Mouse (Mus musculus): ENCODE results near the gene Mcat.

The Mcat gene

DNA sequence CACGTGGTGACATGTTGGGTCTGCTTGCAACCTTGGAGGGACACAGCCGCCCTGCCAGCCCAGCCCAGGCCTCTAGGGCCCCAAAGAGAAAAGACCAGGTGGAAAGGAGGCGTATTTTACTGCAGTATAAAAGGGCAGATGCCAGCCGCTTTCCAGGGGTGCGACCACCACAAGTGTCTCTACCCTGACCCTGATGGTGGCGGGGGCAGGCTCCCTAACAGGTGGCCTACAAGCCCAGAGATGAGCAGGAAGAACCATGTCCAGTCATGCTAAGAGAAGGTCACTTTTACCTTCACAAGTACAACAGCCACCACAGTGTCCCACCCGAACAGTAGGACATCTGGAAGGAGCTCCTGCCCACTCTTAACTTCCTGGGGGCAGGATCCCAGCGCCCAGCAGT is 12.0 kb upstream of the Mcat start:
- DNase-seq (ENCODE audit: low spot score) = no peak

DNA sequence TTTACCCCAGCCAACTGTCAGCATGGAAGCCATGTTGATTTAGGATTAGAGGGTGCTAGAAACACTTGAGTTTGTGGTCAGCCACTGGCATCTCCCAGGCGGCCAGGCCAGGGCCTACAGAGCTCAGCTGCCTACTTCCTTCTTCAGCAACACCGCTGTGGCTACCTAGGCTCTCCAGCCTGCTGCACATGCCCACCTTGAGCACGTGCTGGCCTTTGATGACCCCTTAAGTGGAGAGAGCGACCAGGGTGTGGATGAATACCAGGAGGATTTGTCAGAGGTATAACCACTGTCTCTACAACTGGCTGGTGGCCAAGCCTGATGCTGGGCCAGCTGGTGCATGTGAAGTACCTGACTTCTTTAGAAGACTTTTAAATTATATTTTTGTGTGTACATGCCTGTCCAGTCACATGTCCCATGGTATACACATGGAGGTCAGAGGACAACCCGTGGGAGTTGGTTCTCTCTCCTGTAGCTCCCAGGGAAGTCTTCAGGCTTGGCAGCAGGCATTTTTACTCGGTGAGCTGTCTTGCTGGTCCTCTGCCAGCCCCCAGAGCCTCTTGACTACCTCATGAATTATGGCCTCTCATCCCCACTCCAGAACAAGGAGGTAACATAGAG is 11.3 kb upstream of the Mcat start:
- DNase-seq (ENCODE audit: low spot score) = peak; percentile 59

DNA sequence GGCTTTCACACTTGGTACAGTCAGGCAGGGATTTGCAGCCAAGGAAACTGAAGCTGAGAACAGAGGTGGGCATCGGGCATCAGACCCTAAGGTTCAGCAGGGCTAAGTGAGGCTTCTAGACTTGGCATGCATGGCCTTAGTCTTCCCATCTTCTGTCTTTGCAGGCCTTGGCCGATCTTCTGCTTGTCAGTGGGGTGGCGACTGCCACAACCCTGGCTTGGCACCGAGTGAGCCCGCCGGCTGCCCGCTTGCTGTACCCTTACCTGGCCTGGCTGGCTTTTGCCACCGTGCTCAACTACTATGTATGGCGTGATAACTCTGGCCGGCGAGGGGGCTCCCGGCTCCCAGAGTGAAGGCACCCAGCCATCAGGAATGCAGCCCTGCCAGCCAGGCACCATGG is 10.0 kb upstream of the Mcat start:
- DNase-seq (ENCODE audit: low spot score) = no peak

DNA sequence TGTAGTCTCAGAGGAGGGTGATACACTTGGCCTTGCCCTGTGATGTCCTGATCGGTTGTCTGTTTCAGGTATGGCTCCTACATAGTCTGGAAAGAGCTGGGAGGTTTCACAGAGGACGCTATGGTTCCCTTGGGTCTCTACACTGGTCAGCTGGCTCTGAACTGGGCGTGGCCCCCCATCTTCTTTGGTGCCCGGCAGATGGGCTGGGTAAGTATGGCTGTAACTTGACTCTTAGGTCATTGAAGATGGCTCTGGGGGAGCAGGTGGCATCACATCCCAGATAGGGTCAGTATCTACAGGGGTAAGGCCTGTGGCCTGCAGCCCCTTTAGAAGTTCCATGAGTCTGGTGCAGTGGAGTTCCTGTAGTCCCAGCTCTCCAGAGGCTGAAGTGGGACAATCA is 8.5 kb upstream of the Mcat start:
- DNase-seq (ENCODE audit: low spot score) = no peak

- DNase-seq (ENCODE audit: low spot score) = no peak
Measured at GRCm38 (mm10) chr15:83571636-83572035, 8.0 kb upstream of the Mcat start.

DNA sequence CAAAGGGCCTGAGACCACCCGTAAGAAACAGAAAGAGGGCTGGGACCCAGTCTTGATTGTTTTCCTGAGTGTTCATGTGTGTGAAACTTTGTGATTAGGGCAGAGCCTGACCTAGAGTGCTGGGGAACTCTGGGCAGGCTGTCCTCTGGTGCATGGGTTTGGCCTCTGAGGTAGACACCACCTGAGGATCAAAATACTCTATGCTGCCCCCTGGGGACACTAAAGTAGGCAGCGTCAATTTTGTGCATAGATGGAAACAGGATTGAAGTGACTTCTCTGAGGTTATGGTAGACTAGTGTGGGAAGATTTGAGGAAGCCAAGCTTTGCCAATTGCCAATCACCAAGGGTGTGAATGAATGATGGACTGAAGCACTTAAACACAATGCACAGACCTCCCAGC is 7.1 kb upstream of the Mcat start:
- no peak for DNase-seq (ENCODE audit: low spot score)

GRCm38 (mm10) chr15:83569682-83570081 is 6.1 kb upstream of the Mcat start:
- no peak for DNase-seq (ENCODE audit: low spot score)

DNA sequence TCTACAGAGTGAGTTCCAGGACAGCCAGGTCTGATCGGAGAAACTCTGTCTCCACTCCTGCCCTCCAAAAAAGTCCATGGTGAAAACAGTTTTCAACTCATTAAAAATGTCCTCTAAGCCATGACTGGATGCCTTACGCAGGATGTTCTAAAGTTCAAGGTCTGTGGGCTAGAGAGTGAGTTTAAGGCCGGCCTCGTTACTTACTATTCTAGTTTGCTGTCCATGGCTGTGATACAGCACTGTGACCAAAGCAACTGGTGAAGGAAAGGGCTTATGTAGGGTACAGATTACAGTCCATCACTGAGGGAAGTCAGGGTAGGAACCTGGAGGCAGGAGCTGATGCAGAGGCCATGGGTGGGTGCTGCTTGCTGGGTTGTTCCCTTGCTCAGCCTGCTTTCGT is 5.0 kb upstream of the Mcat start:
- no peak for DNase-seq (ENCODE audit: low spot score)

DNA sequence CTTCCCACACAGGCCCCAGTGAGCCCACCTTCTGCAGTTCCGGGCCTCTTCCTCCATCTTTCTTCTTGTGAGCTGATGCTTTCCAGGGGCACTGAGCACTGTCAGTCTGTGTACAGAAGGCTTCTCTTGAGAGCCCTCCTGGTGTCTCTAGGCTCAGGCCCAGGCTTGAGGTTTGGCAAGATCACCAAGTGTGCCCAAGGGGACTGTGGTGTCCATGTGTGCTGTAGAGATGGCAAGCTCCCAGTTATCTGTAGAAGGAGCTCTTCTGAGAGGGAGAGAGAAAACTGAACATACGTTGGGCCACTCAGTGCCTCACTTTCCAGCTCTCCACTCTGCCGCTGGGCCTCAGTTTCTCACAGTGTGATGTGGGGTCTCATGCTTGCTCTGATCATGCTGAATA is 4.1 kb upstream of the Mcat start:
- no peak for DNase-seq (ENCODE audit: low spot score)

- DNase-seq (ENCODE audit: low spot score) = no peak
Measured at GRCm38 (mm10) chr15:83566006-83566405, 2.4 kb upstream of the Mcat start.

DNA sequence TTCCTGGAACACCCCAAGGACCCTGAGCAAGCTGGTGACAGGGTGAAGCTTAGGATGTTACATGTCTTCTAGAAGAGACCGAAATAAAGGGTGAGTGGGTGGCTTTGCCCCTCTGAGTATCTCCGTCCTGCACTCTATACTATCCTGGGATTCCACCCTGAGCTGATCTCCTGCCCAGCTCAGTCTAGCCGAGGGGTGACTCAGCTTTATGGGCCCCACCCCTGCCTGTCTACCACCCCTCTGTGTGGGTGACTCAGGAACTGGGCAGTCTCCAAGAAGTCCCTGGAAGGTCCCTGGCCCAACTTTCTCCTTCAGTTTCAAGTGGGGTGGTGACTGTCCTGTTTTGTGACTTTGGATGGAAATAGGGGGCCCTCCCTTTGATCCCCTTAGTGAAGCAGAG is 1.8 kb upstream of the Mcat start:
- DNase-seq (ENCODE audit: low spot score) = peak; percentile 58

- peak; percentile 52 for DNase-seq (ENCODE audit: low spot score)
Measured at GRCm38 (mm10) chr15:83563857-83564651, 467 bp upstream of the Mcat start.

- DNase-seq (ENCODE audit: low spot score) = peak; percentile 75
Measured at GRCm38 (mm10) chr15:83562626-83563270, 839 bp downstream of the Mcat start.

- DNase-seq (ENCODE audit: low spot score) = no peak
Measured at GRCm38 (mm10) chr15:83560941-83561477, 2.6 kb downstream of the Mcat start.

DNA sequence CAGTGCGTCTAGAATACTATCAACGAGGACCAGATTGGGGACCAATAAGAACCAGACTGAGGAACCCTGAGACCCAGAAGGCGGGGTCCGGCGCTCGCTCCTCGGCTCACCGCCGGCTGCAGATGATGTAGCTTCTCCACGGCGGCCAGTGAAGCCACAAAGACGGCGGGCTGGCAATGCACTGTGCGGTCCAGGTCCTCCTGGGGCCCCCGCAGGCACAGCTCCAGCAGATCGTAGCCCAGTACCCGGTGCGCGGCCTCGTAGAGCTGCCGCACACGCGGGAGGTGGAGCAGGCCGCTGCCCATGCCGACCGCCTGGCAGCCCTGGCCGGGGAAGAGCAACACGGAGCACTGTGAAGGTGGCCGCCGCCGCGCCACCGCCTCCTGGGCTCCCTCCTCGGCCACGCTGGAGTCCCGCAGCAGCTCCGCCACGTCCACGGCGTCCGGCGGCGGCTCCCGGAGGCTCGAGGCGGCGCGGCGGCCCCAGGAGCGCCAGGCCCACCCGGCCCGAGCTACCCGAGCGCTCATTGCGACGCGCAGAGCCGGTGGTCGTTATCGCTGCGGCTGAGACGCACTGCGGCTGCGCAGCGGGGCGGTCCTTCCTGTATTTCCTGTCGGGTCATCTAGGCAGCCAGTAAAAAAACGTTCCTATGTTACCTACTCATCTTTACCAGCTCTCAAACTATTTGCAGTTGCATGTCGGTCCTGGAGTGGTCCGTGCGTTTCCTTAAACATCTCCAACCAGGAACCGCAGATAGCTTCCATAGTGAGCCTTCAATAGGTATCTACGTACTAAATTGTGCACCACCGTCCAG is 8.2 kb downstream of the Mcat start:
- DNase-seq (ENCODE audit: low spot score) = peak; percentile 81

DNA sequence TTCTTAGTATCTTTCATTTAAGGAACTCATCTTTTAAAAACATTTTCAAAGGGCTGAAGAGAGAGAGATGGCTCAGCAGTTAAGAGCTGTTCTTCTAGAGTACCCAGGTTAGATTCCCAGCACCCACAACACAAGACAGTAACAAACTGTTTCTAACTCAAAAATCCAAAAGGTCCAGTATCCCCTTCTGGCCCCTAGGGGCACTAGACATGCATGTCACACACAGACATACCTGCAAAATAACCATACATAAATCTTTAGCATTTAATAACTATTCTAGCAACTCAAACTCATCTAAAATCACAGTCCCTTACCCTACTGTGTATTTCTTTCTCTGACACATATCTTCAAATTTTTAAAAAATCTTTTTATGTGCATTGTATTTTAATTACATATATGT is 9.8 kb downstream of the Mcat start:
- no peak for DNase-seq (ENCODE audit: low spot score)

- DNase-seq (ENCODE audit: low spot score) = no peak
Measured at GRCm38 (mm10) chr15:83550137-83550536, 13.4 kb downstream of the Mcat start.

DNA sequence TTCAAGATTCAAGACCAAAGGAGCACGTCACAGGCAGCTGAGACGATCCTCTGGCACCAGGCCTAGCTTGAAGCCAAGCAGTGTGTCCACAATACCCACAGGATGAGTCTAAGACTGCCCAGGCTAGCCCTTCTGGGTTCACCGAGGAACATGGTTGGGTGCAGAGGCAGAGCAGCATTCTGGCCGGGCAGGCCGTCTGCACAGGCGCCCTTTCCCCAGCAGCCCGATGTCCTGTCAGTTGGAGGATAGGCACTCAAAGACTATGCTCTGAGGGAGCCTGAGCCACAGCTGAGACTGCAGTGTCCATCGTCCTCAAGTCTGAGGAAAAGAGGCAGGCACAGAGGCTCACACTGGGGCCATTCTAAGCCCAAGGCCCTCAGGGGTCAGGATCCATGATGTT is 16.4 kb downstream of the Mcat start:
- DNase-seq (ENCODE audit: low spot score) = no peak

GRCm38 (mm10) chr15:83546029-83546428 is 17.6 kb downstream of the Mcat start:
- no peak for DNase-seq (ENCODE audit: low spot score)

DNA sequence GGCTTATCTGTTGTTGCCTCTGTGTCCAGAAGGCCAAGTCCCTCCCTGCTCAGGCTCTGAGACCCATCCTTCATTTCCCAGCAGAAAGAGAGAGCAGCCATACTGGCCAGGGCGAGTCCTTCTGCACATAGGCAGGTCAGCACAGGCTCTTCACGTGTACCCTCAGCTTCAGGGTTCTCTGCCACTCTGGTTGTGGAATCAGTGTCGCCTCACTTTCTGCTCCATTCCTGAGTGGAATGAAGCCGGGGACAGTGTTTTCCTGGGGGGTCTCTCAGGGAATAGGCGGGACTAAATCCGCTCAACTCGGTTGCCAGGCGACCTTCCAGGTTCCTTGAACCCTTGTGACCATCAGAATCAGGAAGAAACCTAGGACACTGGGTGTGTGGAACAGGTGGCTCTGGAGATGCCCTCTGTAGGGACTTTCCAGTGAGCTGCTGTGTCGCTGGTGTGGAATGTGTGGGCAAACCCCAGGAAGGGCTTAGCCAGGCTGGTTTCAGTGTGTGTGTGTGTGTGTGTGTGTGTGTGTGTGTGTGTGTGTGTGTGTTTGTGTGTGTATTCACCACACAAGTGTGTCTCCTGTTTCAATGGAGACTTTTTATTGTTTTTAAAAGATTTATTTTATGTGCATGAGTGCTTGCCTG is 21.8 kb downstream of the Mcat start:
- no peak for DNase-seq (ENCODE audit: low spot score)

DNA sequence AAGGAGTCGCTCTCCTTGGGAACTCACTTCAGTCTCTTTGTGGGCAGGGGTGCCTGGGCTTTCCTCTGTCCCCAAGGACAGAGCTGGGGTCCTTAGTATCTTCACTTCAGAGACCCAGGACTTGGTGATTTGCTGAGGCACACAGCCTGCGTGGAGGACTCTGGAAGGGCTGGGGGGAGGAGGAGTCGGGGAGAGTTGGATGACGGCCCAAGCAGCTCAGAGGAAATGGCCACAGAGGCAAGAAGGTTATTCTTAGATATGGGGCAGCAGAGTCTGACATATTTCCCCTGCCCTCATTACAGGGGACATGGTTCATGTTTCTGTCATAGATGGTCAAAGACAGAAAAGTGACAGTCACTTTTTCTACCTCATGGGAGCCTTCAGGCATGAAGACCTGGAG is 23.7 kb downstream of the Mcat start:
- no peak for DNase-seq (ENCODE audit: low spot score)

DNA sequence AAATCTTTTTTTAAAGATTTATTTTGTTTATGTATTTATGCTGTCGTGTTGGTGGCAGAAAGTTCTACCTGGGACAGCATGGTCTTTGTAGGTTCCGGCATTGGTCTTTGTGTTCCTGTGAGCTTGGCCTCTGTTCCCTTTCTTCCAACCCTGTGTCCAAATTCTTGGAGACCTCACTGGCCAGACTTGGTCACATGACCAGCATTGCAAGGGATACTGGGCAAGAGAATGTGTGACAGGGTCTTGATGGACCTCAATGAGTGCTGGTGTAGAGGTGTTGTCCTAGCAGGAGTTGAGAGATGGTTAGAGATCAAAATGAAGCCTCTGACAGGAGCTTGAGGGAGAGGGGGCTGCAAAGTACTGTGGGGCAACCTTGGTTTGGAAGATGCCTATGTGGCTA is 24.7 kb downstream of the Mcat start:
- DNase-seq (ENCODE audit: low spot score) = no peak
